Mouse (Mus musculus): Measurements from ENCODE around the gene Babam2. TPM values are rescaled to one million over a fixed set of nuclear protein-coding genes. Genes with fewer than 3 reads are reported as not detected.
"Not testable (repeated sequence)": the region's sequence is repeated elsewhere in the genome, so short reads cannot be mapped to it uniquely, and the experiment has no call there.

Gene Babam2
- polyA plus RNA-seq, 1 experiment = 58.7 TPM

DNA sequence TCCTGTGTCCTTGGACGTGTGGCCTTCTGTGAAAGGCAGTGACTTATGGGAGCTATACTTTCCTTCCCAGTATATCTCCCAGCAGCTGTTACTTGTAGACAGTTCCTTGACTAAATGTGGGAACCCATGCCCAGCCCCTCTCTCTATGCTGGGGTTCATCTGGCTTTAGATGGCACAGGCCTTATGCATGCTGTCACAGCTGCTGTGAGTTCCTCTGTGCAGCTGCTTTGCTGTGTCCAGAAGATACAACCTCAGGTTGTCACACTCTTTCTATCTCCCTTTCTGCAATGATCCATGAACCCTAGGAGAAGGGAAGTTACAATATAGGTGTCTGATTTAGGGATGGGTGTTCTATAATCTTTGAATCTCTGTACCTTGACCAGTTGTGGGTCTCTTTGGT is 132.1 kb downstream of the Babam2 start:
- no peak for DNase-seq (ENCODE audit: low spot score)

DNA sequence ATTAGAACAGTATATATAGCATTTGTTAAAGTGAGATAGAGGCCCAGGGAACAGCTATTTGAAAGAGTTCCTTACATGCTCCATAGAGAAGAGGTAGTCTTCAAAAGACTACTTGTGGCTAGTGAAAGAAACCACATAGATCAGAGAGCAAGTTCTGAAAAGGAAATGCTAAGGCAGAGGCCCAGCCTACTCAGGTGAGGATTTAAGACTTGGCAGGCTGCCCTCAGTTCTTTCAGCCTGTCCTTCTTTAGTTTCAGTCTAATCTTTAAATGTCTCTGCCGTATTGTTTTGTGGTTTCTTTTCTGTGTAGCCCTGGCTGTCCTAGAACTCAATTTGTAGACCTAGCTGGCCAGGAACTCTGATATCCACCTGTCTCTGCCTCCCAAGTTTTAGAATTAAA is 134.1 kb downstream of the Babam2 start:
- no peak for DNase-seq (ENCODE audit: low spot score)

DNA sequence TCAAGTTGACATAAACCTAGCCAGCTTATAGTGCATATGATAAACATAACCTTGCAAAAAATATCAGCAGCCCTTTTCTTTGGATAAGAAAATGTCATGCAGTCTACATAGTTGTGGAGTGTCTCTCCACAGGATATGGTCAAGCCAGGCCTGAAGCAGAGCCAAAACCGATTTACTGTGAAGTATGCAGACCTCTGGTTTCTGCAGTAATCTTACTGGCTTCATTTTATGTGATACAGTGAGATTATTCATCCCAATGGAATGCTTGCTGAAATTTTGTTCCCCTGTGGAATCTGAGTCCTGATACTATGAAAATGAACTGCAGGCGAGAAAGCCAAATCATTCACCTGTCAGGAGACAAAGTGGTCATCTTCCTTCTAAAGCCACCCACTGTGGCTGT is 138.2 kb downstream of the Babam2 start:
- no peak for DNase-seq (ENCODE audit: low spot score)

DNA sequence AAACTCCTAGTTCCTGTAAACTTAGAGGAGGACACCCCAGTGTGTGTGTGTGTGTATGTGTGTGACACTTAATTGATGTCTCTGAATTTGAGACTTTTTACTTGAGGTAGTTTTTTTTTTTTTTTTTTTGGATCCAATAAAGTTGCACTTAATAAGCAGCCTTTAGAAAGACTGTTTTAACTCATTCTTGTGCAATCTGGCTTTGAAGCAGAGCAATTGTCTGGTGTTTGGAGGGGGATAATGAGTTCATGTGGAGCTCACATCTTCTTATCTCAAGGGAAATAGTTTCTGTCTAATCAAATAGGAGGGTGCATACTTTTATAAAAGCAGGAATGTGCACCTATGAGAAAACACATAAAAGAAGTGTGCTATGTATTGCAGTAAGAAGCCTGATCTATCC is 142.5 kb downstream of the Babam2 start:
- no peak for DNase-seq (ENCODE audit: low spot score)

DNA sequence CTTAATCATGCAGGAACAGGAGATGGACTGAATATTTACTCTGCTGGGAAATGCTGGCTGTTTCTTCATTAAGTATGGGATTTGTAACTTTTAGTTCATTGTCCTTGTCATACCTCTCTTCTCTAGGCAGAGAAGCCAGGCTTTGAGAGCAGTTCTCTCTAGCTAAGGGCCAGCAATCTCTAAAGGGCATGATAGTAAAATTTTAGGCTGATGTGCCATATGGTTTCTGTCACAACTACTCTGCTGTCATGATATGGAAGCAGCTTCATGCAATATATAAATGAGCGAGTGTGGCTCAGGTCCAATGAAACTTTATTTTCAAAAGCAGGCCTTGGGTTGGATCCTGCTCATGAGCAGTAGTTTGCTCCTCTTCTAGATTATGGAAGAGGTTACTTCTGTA is 142.9 kb downstream of the Babam2 start:
- DNase-seq (ENCODE audit: low spot score) = no peak

DNA sequence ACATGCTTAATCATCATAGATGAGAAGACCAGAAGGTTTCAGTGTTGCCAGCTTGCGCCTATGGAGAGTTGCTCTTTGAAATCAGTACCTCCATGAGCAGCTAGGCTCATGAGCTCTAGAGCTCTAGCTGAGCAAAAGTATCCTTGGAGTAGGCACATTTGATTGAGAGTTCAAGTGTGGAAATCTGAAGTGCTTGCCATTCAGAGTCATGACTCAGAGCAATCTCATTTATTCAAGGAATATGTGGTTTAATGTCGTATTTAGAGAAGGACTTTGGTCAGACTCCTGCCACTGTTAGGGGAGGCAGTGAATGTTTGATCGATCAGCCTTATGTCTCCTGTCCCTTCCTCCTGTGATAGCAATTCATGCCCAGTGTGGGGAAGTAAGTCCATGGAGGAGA is 147.4 kb downstream of the Babam2 start:
- no peak for DNase-seq (ENCODE audit: low spot score)

DNA sequence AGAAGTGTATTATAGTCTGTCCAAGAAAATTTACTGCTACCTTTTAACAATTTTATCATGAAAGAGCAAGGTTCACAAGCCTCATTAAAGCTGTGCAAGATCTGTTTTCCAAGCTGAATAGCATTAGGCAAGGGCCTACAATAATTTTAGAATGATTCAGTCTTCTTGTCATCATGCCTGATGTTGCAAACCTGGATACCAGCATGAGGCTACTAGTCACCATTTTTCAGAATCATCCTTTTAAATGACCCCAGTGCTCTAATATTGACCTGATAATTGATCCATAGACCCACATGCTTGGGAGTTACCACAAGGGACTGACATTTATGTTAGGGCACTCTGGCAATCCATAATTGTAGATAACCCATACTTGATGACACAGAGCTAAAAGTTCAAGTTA is 149.5 kb downstream of the Babam2 start:
- no peak for DNase-seq (ENCODE audit: low spot score)

DNA sequence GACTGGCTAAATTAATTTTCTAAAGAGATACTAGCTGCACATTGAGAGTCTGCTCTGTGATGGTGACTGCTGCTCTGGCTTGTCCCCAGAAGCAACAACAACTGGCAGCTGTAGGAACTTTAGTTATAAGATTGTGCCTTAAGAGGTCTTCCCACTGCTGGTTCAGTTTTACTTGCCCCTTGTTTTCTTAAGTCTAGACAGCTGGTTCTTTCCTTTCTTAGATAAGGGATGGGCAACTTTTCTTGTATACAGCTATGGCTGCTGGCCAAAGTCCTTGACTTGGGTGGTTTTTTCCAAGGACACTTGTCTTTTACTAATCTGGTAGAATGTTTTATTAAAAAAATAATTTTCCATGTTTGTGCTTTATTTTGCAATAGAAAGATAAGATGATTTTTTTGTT is 151.5 kb downstream of the Babam2 start:
- DNase-seq (ENCODE audit: low spot score) = no peak

DNA sequence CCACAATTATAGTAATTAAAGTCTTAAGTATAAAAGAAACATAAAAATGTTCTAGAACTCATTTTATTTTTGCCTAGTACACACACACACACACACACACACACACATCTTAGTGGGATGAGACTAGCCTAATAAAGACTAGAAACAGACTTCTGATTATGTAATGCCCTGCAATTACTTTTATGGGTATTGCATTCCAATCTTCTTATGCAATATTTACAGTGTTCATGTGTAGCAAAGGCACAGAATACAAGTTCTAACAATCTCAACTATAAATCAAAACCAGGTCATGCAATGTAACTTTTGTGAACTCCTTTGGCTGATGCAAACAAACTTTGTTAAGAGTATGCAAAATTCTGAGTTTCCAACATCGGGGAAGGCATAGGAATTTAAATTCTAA is 155.3 kb downstream of the Babam2 start:
- no peak for DNase-seq (ENCODE audit: low spot score)

DNA sequence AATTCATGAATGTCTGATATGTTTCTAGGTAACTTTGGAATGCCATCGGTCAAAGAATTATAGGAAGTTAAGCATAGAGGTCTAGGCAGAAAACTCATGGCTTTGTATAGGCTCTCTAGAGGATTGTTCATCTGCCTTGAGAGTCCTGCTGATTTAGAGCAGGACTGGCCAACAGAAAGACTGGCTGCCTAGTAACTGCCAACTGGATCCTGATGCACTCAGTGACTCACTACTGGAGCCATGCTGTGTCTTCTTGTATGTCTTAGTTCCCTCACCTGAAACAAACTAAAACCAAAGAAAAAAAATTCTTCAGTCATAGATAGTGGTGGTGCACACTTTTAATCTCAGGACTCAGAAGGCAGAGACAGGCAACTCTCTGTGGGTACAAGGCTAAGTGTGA is 156.3 kb downstream of the Babam2 start:
- DNase-seq (ENCODE audit: low spot score) = no peak

DNA sequence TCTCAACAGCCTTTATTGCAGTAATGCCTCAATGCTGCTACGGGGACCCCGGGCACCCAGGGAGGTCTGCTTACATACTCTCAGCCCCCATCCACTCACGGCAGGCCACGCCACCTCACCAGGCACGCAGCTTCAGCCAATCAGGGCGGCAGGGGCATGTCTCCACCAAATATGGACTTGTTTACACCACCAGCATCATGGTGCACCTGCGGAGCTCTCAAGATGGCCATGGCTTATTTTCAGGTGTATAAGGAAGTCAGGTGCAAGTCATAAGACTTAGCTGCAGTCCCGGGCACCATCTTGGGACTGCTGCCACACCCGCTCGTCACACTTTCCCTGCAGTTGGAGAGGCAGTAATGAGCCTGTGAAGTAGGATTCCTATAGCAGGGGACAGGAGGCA is 161.4 kb downstream of the Babam2 start:
- DNase-seq (ENCODE audit: low spot score) = not testable (repeated sequence)

DNA sequence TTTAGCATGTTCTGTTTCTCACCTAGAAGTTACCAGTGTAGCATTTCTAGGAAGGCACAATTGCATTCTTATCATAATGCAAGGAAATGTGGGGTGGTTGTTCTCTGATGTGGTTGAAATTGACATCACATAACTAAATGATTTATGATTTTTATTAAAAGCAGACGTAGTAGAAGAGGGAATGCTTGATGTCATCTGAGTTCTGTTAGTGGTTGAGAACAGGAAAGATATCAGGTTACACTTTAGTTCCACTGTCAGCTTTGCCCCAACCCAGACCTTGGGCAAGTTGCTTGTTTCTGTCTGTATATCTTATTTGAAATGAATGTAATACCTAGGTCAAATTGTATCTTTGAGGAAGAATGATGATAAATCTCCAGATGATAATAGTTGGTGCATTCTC is 162.9 kb downstream of the Babam2 start:
- DNase-seq (ENCODE audit: low spot score) = no peak

DNA sequence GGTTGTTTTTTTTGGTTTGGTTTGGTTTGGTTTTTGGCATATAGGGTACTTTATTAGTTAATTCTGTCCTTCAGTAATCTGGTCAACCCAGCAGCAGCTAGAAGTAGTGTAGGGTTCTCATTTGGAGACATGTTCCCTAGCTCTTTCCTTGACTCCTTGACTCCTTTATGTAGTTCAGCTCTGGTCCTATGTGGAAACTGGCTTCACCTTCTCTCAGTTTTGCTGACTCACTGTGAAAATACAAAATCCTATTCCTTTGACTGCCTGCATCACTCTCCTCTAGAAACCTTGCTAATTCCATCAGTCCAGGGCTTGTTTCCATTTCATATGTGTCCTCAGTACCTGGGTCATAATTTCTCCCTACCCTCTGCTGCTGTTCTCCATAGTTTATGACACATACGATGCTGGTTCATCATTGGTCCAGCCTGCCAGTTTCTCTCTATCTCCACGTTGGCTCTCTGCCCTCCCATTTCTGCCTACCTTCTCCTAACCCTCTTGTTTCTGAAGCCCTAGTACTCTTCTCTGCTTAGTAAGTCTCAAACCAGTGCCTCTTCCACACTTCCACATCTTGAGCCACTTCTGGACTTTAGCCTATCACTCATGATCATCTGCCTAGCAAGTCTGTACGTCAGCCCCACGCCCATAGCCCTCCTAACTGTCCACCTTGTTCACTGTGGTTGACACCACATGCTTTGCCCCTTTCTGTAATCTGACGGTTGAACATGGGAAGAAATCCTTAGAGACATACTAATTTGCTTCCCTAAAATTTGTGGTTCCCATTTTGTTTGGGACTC is 163.5 kb downstream of the Babam2 start:
- DNase-seq (ENCODE audit: low spot score) = no peak

DNA sequence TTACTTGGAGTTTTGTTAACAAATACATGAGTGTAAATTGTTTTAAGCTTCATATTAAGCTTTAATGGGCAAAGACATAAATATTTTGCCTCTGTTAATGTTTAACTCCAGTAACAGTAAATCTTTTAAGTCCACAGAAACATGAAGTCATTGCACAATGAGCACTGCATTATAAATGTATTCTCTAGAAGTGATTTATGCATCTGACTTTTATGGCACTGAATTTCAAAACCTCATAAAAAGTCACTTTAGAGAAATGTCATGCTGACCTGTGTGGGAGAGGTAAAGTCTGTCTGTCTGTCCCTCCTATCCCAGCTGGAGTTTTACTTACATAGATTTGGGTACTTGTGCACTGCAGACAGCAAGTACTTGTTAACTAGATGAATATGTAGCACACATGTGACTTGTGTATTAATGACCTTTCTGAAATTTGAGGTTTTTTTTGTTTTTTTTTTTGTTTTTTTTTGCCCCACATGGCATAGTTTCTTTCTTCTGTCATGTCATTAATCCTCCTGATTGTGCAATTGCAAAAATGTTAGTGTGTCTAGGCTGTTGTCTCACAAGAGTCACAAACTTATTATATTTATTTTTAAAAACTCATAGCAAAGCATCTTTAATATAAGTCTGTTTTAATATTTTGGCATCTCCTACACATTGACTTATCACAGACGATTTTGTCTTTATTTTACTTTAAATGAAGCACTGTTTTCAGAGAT is 165.4 kb downstream of the Babam2 start:
- no peak for DNase-seq (ENCODE audit: low spot score)

DNA sequence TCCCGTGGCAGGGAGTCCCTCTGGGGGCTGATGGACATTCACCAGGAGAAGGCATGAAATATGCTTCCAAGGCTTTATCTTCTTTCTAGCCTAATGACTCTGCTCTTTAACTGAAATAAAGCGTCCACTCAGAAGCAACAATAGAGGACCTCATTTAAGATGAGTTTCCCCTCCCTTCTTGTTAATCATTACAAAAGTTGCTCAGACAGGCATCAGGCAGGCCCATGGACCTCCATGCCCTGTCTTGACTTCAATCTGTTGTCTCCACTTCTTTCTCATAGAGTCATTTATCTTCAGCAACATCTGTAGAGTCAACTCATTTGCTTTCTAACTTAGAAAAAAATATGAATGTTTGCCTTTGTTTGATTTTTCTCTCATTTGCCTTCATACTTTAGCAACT is 166.6 kb downstream of the Babam2 start:
- no peak for DNase-seq (ENCODE audit: low spot score)

DNA sequence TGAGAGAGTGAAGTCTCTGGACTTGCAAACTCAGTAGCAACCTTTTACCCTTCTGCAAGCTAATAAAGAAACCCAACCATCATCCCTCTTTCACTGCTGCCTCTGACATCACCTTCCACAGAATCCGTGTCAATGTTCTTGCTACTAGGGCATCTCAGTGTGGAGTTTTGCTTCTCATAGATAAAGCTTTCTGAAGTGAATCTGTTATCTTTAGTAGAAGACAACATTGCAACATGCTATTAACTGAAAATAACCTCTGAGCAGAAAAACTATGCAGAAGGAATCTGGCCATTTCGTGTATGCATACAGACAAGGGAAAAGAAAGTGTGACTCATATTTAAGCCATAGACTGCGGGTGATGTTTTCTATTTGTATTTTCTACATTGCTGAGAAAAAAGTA is 168.6 kb downstream of the Babam2 start:
- no peak for DNase-seq (ENCODE audit: low spot score)

DNA sequence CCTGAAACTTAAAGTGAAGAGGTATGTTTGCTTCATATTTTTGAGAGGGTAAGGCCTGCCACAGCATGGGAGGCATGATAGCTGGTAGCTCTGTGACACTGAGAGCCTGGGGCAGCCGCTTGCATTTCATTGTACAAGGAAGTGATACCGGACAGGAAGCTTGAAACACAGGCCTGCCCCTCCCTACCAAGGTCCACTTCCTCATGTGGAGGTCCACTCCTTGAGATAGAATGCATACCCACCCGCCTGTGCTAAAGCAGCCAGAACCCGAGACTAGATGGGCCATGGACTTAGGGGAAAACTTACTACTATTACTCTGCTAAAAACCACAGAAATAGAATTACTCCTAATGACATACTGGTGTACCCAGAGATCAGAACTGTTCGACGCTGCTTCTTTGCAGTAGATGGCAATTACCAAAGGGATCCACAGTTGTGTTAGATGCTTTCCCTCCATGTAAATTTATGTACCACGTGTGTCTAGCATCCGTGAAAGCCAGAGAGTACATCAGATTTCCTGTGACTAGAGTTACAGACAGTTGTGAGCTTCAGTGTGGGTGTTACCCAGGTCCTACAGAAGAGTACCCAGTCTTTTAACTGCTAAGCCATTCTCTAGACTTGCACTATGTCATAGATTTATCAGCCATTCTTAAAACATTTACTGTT is 173.5 kb downstream of the Babam2 start:
- DNase-seq (ENCODE audit: low spot score) = no peak

DNA sequence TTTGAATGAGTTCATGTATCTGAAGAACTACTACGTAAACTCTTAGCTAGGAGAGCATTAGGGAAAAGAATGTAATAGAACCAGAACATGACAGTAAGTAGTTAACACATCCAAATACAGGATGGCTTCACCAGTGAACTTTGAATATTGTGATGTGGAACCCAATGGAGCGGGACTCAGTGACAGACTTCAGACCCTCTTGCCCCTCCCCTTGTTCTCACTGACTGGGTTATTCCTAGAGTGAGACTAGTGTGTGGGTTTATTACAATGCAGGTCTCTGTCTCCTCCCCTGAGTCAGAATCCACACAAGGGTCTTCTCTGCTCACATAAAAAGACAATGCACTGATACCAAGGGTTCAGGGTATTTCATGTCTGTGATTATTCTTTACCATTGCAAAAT is 175.8 kb downstream of the Babam2 start:
- no peak for DNase-seq (ENCODE audit: low spot score)

DNA sequence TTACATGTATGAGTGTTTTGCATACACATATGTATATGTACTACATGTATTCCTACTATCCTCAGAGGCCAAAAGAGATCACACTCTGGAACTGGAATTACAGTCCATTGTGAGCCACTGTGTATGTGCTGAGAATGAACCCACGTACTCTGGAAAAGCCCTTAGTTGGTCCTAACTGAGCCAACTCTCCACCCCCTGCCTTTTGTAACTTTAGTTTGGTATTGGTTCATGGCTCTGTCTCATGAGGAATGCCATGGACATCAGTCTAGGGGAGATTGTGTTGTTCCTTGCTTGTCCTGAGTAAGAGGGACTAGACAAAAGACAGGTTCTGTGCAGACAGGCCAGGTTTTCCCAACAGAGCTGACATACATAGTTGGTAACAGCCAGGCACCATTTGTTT is 177.1 kb downstream of the Babam2 start:
- no peak for DNase-seq (ENCODE audit: low spot score)

DNA sequence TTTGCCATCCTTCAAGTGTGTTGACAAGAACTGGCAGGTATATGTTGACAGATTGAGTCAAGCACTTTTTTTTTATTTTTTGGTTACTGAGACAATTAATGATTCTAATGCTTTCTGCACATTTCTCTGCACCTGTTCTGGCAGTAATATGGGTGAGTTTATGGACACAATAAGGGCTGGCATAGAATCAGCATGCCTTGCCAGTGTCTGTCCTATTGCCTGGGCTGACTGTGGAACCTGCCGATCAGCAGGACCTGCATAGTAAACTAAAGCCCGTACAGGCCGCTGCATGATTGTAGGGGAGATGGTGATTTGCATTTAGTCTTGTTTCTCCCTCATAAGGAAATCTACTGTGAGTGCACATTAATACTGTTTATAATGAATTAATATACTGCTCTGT is 178.0 kb downstream of the Babam2 start:
- no peak for DNase-seq (ENCODE audit: low spot score)

DNA sequence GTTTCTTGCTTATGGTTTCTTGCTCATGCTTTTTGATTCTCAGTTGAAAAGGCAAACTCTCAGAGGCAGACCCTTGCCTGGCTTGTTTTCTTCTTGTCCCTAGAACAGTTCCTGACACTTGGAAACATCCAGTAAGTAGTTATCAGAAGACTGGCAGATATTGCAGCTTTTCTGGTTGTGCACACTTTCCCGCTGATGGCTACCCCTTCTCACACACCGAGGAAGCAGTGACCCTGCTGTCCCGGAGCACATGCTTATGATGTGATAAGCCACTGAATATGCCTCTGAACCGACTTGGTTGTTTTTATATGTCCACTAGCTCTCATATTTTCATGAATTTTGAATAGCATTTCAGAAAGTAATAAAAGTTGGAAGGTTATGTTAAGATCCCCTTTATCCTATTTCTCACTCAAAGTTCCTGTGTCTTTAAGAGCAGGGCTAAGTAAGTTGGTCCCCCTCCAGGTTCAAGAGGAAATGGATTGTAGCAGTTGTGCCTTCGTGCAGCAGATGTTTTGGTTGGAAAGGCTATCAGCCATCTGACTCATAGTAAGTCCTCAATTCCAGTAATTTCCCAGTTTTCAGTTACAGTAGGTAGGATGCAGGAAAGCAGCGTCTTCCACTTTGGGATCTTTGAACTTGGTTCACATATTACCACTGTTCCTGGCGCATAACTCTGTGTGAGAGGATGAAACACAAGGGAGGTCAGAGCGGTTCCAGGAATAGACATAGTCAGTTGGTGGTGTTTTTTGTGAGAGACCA is 178.9 kb downstream of the Babam2 start:
- DNase-seq (ENCODE audit: low spot score) = no peak

DNA sequence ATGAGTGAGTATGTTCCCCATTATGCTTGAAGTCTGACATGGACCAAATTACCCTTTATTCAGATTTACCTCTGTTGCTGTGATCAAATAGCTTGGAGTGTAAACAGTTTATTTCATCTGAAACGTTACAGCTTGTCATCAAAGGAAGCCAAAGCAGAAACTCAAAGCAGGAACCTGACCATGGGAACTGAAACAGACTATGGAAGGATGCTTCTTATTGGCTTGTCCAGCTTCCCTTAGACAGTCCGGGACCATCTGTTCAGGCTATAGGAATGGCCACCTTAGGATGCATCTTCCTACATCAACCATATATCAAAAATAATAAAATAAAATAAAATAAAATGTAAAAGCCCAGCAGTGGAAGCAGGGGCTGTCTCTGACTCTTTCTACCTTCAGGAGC is 183.0 kb downstream of the Babam2 start:
- DNase-seq (ENCODE audit: low spot score) = no peak

Data from urinary bladder, adult 2 months (tissue).